Mouse (Mus musculus) layer of hippocampus, adult 18-20 months (tissue): ENCODE measurements around the gene Slc9a9. TPM values are rescaled to one million over a fixed set of nuclear protein-coding genes. Genes with fewer than 3 reads are reported as not detected.

ENCODE experiments used
- DNase-seq, 2 experiments: peaks; one replicate each; pipeline ENCODE4 v3.0.0; 2022; ENCODE audit warnings: low spot score in 2 of 2
- total RNA-seq, 2 experiments: library from RNA; stranded (reverse); gene quantifications; 2 replicates each; pipeline ENCODE4 v1.2.3; 2021

Gene Slc9a9
- total RNA-seq, 2 experiments from 2014 or later: 16.2 TPM

- peak in 1 of 2 experiments; percentile 36 for DNase-seq
Measured at GRCm38 (mm10) chr9:94681095-94681487, 11.4 kb downstream of the Slc9a9 start.

GRCm38 (mm10) chr9:94682260-94682659 lies 12.6 kb downstream of the Slc9a9 start:
- no peak for DNase-seq

GRCm38 (mm10) chr9:94685640-94686039 lies 15.9 kb downstream of the Slc9a9 start:
- DNase-seq: no peak

- DNase-seq: no peak
Measured at GRCm38 (mm10) chr9:94686380-94686779, 16.7 kb downstream of the Slc9a9 start.

- DNase-seq: no peak
Measured at GRCm38 (mm10) chr9:94687203-94687859, 17.6 kb downstream of the Slc9a9 start.

GRCm38 (mm10) chr9:94691311-94692087 lies 21.8 kb downstream of the Slc9a9 start:
- DNase-seq: no peak

GRCm38 (mm10) chr9:94692122-94692521 lies 22.4 kb downstream of the Slc9a9 start:
- DNase-seq: no peak

- DNase-seq: no peak
Measured at GRCm38 (mm10) chr9:94694243-94694642, 24.5 kb downstream of the Slc9a9 start.

GRCm38 (mm10) chr9:94694983-94695382 lies 25.3 kb downstream of the Slc9a9 start:
- no peak for DNase-seq

- no peak for DNase-seq
Measured at GRCm38 (mm10) chr9:94696539-94697079, 26.9 kb downstream of the Slc9a9 start.

GRCm38 (mm10) chr9:94698175-94698574 lies 28.5 kb downstream of the Slc9a9 start:
- no peak for DNase-seq

GRCm38 (mm10) chr9:94700549-94700948 lies 30.8 kb downstream of the Slc9a9 start:
- DNase-seq: peak in 1 of 2 experiments; percentile 72

- no peak for DNase-seq
Measured at GRCm38 (mm10) chr9:94701193-94701869, 31.6 kb downstream of the Slc9a9 start.

- no peak for DNase-seq
Measured at GRCm38 (mm10) chr9:94701965-94702634, 32.4 kb downstream of the Slc9a9 start.

- DNase-seq: peak in 1 of 2 experiments; percentile 48
Measured at GRCm38 (mm10) chr9:94704986-94705757, 35.5 kb downstream of the Slc9a9 start.

- no peak for DNase-seq
Measured at GRCm38 (mm10) chr9:94705758-94706026, 36.0 kb downstream of the Slc9a9 start.

GRCm38 (mm10) chr9:94712084-94712483 lies 42.4 kb downstream of the Slc9a9 start:
- no peak for DNase-seq

GRCm38 (mm10) chr9:94716695-94717094 lies 47.0 kb downstream of the Slc9a9 start:
- no peak for DNase-seq

- DNase-seq: no peak
Measured at GRCm38 (mm10) chr9:94723631-94724030, 53.9 kb downstream of the Slc9a9 start.

GRCm38 (mm10) chr9:94725121-94725520 lies 55.4 kb downstream of the Slc9a9 start:
- no peak for DNase-seq

- DNase-seq: peak in 1 of 2 experiments; percentile 49
Measured at GRCm38 (mm10) chr9:94727457-94727856, 57.7 kb downstream of the Slc9a9 start.
